Mouse (Mus musculus): ENCODE measurements around the gene Abr. TPM values are rescaled to one million over a fixed set of nuclear protein-coding genes. Genes with fewer than 3 reads are reported as not detected.

The Abr gene
- total and polyA plus RNA-seq, 3 experiments, result 3.8 to 8.8 TPM; not detected in 1

DNA sequence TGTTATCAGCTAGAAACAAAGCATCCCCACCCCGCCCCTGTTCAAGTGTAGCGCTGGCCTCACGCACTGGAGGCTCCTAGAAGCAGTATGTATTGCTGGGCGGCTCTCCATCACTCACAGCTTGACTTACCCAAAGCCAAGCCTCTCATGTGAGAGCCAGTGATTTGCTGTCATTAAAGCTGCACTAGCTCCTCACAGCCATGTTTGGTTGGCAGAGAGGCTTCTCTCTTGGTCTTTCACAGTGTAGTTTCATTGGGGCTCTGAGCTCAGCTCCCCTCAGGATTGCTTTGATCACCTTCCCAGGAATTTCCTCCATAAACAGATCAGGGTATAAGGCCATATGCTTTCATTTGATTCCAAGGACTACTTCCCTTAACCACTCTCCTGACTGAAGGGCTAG lies 208.9 kb downstream of the Abr start:
- Histone ChIP-seq H3K4me3 (ENCODE audit: control insufficient read depth in 1 of 2, insufficient read depth in 1 of 2, low read depth in 2 of 2, low read length in 2 of 2) (no peak overlapping the region), H3K79me2 (ENCODE audit: control insufficient read depth, insufficient read depth, low read length, poor library complexity) (peaks cover 3% of the 10 kb centered on the region), H3K27ac (ENCODE audit: control insufficient read depth, low read depth, low read length) (no peak overlapping the region), H3K4me1 (ENCODE audit: control insufficient read depth in 1 of 2, insufficient read depth in 2 of 2, low read length in 2 of 2) (no peaks in the 10 kb centered on the region), H3K9me3 (replicated peaks; ENCODE audit: insufficient read depth, low read length) (no peaks in the 10 kb centered on the region), H3K27me3 (ENCODE audit: control insufficient read depth in 1 of 2, insufficient read depth in 2 of 2, low read length in 2 of 2) (no peaks in the 10 kb centered on the region), H3K36me3 (ENCODE audit: control insufficient read depth in 1 of 2, insufficient read depth in 2 of 2, low read length in 2 of 2) (no peaks in the 10 kb centered on the region; a peak in 2 of 4 replicates), H3K9ac (ENCODE audit: control insufficient read depth, low read depth, low read length, poor library complexity, severe bottlenecking) (no peak overlapping the region)
- TF ChIP-seq TCF12 (IDR thresholded peaks at IDR 0.05; ENCODE audit: low read depth, low read length) (no peak), ZNF384 (IDR thresholded peaks at IDR 0.05; ENCODE audit: low read depth, low read length) (no peak), USF2 (IDR thresholded peaks at IDR 0.05; ENCODE audit: borderline replicate concordance in 1 of 2, insufficient read depth in 1 of 2, low read depth in 1 of 2, low read length in 2 of 2) (no peak), HCFC1 (IDR thresholded peaks at IDR 0.05; ENCODE audit: low read depth, low read length) (no peak), MYB (IDR thresholded peaks at IDR 0.05; ENCODE audit: low read depth, low read length) (no peak), RAD21 (IDR thresholded peaks at IDR 0.05; ENCODE audit: low read depth, low read length) (no peak), GATA1 (IDR thresholded peaks at IDR 0.05; ENCODE audit: low read depth, low read length) (no peak), TAL1 (IDR thresholded peaks at IDR 0.05; ENCODE audit: low read length) (no peak), BHLHE40 (IDR thresholded peaks at IDR 0.05; ENCODE audit: borderline replicate concordance, low read depth, low read length) (no peak), MEF2A (IDR thresholded peaks at IDR 0.05; ENCODE audit: extremely low read depth, insufficient replicate concordance, low read depth, low read length, poor library complexity, severe bottlenecking) (no peak), POLR2AphosphoS2 (IDR thresholded peaks at IDR 0.05; ENCODE audit: low read length) (no peak)
- DNase-seq (ENCODE audit: low read depth, low spot score), result no peak

DNA sequence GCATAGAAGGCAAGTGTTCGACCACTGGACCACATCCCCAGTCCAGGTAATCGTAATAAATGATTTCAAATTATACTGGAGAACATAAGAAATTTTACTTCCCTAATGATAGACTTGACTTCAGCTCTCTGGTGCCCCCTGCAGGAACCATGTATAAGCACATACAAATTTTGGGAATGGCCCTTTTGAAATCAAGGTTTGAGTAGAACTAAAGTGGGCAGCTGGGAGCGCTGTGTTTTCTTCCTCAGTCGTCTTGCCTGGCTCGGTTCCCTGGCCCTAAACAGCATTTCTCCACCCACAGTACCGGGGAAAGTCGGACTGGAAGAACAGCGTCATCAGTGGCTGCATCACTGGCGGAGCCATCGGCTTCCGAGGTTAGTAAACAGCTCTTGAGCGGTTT lies 211.3 kb downstream of the Abr start:
- peaks cover 0 to 2% of the 10 kb centered on the region in 2 experiments; a peak in 3 of 4 replicates for H3K36me3 ChIP-seq (ENCODE audit: control insufficient read depth in 1 of 2, insufficient read depth in 2 of 2, low read length in 2 of 2)
- no peaks in the 10 kb centered on the region for H3K9me3 ChIP-seq (replicated peaks; ENCODE audit: insufficient read depth, low read length)
- TF ChIP-seq POLR2AphosphoS2 (IDR thresholded peaks at IDR 0.05; ENCODE audit: low read length) (no peak), GABPA (IDR thresholded peaks at IDR 0.05; ENCODE audit: low read depth, low read length) (no peak), CTCF (IDR thresholded peaks at IDR 0.05 in 2 of 3, conservative IDR thresholded peaks at IDR 0.05 in 1 of 3; ENCODE audit: control insufficient read depth in 1 of 3, insufficient read depth in 1 of 3, low read depth in 2 of 3, low read length in 3 of 3, poor library complexity in 1 of 3, severe bottlenecking in 1 of 3) (peak; percentile 35 to 85 (median 79); a peak in 5 of 6 replicates), UBTF (IDR thresholded peaks at IDR 0.05; ENCODE audit: borderline replicate concordance, insufficient read depth, low read depth, low read length) (no peak), NRF1 (IDR thresholded peaks at IDR 0.05; ENCODE audit: insufficient read depth, low read depth, low read length, poor library complexity, severe bottlenecking) (no peak), TAL1 (IDR thresholded peaks at IDR 0.05; ENCODE audit: low read length) (no peak), JUND (IDR thresholded peaks at IDR 0.05; ENCODE audit: low read depth, low read length) (no peak), RCOR1 (IDR thresholded peaks at IDR 0.05; ENCODE audit: low read depth, low read length) (no peak), EP300 (IDR thresholded peaks at IDR 0.05; ENCODE audit: low read depth in 1 of 2, low read length in 2 of 2) (no peak), ZMIZ1 (IDR thresholded peaks at IDR 0.05; ENCODE audit: low read depth, low read length) (no peak), SIN3A (IDR thresholded peaks at IDR 0.05; ENCODE audit: low read length) (no peak), SMC3 (IDR thresholded peaks at IDR 0.05; ENCODE audit: low read depth, low read length) (peak; percentile 69), ELF1 (IDR thresholded peaks at IDR 0.05; ENCODE audit: low read depth, low read length) (0 out of 2 replicates have a peak, but pooled peaks have one; percentile 36), HCFC1 (IDR thresholded peaks at IDR 0.05; ENCODE audit: low read depth, low read length) (peak; percentile 46; the same call in 1 of the 2 replicates), CHD1 (IDR thresholded peaks at IDR 0.05; ENCODE audit: low read depth, low read length) (no peak), E2F4 (IDR thresholded peaks at IDR 0.05; ENCODE audit: borderline replicate concordance, low read depth, low read length) (no peak), TCF12 (IDR thresholded peaks at IDR 0.05; ENCODE audit: low read depth, low read length) (no peak), ETS1 (IDR thresholded peaks at IDR 0.05; ENCODE audit: low read depth, low read length) (no peak), MAZ (IDR thresholded peaks at IDR 0.05; ENCODE audit: low read depth, low read length) (no peak), ZC3H11A (IDR thresholded peaks at IDR 0.05; ENCODE audit: low read depth, low read length) (peak; percentile 59), CHD2 (IDR thresholded peaks at IDR 0.05; ENCODE audit: low read length) (no peak), USF2 (IDR thresholded peaks at IDR 0.05; ENCODE audit: borderline replicate concordance in 1 of 2, insufficient read depth in 1 of 2, low read depth in 1 of 2, low read length in 2 of 2) (no peak), GATA1 (IDR thresholded peaks at IDR 0.05; ENCODE audit: low read depth, low read length) (no peak), KAT2A (conservative IDR thresholded peaks at IDR 0.05; ENCODE audit: low read depth, low read length) (no peak), MYB (IDR thresholded peaks at IDR 0.05; ENCODE audit: low read depth, low read length) (no peak), NELFE (IDR thresholded peaks at IDR 0.05; ENCODE audit: low read depth, low read length) (no peak)

More for the DNA sequence above, 211.3 kb downstream of the Abr start:
- Histone ChIP-seq H3K27ac (ENCODE audit: control insufficient read depth, low read depth, low read length) (no peak overlapping the region), H3K27me3 (ENCODE audit: control insufficient read depth in 1 of 2, insufficient read depth in 2 of 2, low read length in 2 of 2) (no peaks in the 10 kb centered on the region), H3K4me1 (ENCODE audit: control insufficient read depth in 1 of 2, insufficient read depth in 2 of 2, low read length in 2 of 2) (0 out of 4 replicates have a peak, but pooled peaks cover 0 to 2% of the 10 kb centered on the region in 2 experiments), H3K9ac (ENCODE audit: control insufficient read depth, low read depth, low read length, poor library complexity, severe bottlenecking) (no peak overlapping the region), H3K4me3 (ENCODE audit: control insufficient read depth in 1 of 2, insufficient read depth in 1 of 2, low read depth in 2 of 2, low read length in 2 of 2) (no peak overlapping the region), H3K79me2 (ENCODE audit: control insufficient read depth, insufficient read depth, low read length, poor library complexity) (peaks cover 12% of the 10 kb centered on the region)
- DNase-seq (ENCODE audit: low read depth, low spot score), result peak; percentile 89

All from MEL (cell line).